Mouse (Mus musculus) hindbrain, embryonic 16.5 days (tissue): ENCODE results near the gene St3gal4. TPM values are rescaled to one million over a fixed set of nuclear protein-coding genes. Genes with fewer than 3 reads are reported as not detected.

Source experiments
- ATAC-seq: fragments of 200-750 bp; cut with Nextera tagmentation; 2 replicates; pipeline ENCODE4 v1.8.0; 2017; ENCODE audit warnings: moderate TSS enrichment, moderate library complexity
- H3K27ac ChIP-seq: fragments of 300-500 bp; sonication (generic); 2 replicates; pipeline ENCODE4 v1.5.1; 2014; ENCODE audit warnings: low read depth, mild to moderate bottlenecking, control low read depth, low read length, moderate library complexity
- H3K27me3 ChIP-seq: fragments of 300-500 bp; sonication (generic); replicated peaks from 2 replicates; pipeline ENCODE4 v1.6.1; 2014; ENCODE audit warnings: low read length; ENCODE audit not compliant: control insufficient read depth, insufficient read depth
- H3K36me3 ChIP-seq: fragments of 300-500 bp; sonication (generic); 2 replicates; pipeline ENCODE4 v1.6.1; 2014; ENCODE audit warnings: mild to moderate bottlenecking, low read length, moderate library complexity, mixed read lengths; ENCODE audit not compliant: control insufficient read depth, insufficient read depth
- H3K4me1 ChIP-seq: fragments of 300-500 bp; sonication (generic); 2 replicates; pipeline ENCODE4 v1.6.1; 2014; ENCODE audit warnings: low read depth, low read length; ENCODE audit not compliant: control insufficient read depth, insufficient read depth
- H3K4me2 ChIP-seq: fragments of 300-500 bp; sonication (generic); 2 replicates; pipeline ENCODE4 v1.6.1; 2014; ENCODE audit warnings: mild to moderate bottlenecking, low read length, control low read depth, moderate library complexity
- H3K4me3 ChIP-seq: fragments of 300-500 bp; sonication (generic); 2 replicates; pipeline ENCODE4 v1.5.1; 2014; ENCODE audit warnings: mild to moderate bottlenecking, low read length, control low read depth, moderate library complexity
- H3K9ac ChIP-seq: fragments of 300-500 bp; sonication (generic); 2 replicates; pipeline ENCODE4 v1.6.1; 2014; ENCODE audit warnings: low read depth, mild to moderate bottlenecking, control low read depth, low read length, moderate library complexity
- H3K9me3 ChIP-seq: fragments of 300-500 bp; sonication (generic); 2 replicates; pipeline ENCODE4 v1.6.1; 2014; ENCODE audit warnings: mild to moderate bottlenecking, low read length, moderate library complexity; ENCODE audit not compliant: control insufficient read depth
- WGBS: fragments of 180-500 bp; shearing (Covaris S2); extraction: QIAGEN DNeasy Blood & Tissue Kit; methylation state at CpG from one replicate; pipeline ENCODE4 v1.1.7; 2014; 5-methylcytosine and 5-hydroxymethylcytosine counted together
- polyA plus RNA-seq: library from polyadenylated mRNA; unstranded; fragments of >200 nt; fragmentation: Nextera tagmentation; extraction: Ambion mirVana; gene quantifications from 2 replicates; pipeline ENCODE4 v1.2.1, GENCODE M21; 2015

Gene St3gal4
- polyA plus RNA-seq, 1 experiment from 2014 or later: 16.1 TPM

DNA sequence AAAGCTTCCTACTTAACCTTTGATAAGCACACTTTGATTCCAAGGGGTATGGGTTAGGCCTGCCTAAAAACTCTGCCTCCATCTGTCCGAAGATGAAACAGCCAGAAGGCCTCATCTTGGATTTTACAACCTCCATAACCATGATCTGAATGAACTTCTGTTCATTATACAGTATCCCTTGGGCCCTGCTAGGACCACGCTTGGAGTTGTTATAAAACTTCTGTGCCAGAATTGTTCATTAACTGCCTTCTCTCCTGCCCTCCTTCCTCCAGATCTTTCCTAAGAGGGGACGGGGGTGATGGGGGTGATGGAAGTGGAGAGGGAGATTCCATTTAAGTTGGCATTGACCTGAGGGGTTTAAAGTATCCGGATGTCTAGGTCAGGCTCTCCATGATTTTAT lies 60.9 kb downstream of the St3gal4 start:
- H3K27ac ChIP-seq: no peak overlapping the region
- no peak overlapping the region for H3K9ac ChIP-seq
- H3K4me3 ChIP-seq: no peak overlapping the region
- H3K27me3 ChIP-seq: no peaks in the 10 kb centered on the region
- H3K4me1 ChIP-seq: no peaks in the 10 kb centered on the region
- ATAC-seq: no peak
- WGBS: 92% methylated on average over 4 of the region's 4 CpGs
- H3K9me3 ChIP-seq: no peaks in the 10 kb centered on the region
- H3K36me3 ChIP-seq: no peaks in the 10 kb centered on the region
- no peak overlapping the region for H3K4me2 ChIP-seq

DNA sequence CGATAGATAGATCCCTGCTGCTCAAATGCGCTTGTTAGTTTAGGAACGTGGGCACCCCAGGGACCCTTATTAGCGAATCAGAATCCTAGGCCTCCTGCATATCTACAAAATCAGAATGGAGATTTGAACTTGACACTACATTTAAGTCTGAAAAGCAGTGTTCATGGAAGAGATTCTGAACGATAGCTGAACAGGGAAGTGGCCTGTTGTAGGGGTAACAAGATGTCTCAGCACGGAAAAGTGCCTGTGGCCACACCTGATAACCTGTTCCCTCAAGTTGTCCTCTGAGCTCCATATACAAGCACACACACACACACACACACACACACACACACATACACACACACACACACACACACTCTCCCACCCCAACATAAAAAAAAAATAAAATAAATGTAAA lies 61.4 kb downstream of the St3gal4 start:
- Histone ChIP-seq H3K36me3 (peaks cover 3% of the 10 kb centered on the region; the same call in 1 of the 2 replicates), H3K27ac (no peak overlapping the region), H3K4me1 (no peaks in the 10 kb centered on the region), H3K9ac (no peak overlapping the region), H3K4me3 (no peak overlapping the region), H3K27me3 (no peaks in the 10 kb centered on the region), H3K9me3 (no peaks in the 10 kb centered on the region), H3K4me2 (no peak overlapping the region)
- WGBS: 86% methylated on average over 6 of the region's 6 CpGs
- no peak for ATAC-seq

DNA sequence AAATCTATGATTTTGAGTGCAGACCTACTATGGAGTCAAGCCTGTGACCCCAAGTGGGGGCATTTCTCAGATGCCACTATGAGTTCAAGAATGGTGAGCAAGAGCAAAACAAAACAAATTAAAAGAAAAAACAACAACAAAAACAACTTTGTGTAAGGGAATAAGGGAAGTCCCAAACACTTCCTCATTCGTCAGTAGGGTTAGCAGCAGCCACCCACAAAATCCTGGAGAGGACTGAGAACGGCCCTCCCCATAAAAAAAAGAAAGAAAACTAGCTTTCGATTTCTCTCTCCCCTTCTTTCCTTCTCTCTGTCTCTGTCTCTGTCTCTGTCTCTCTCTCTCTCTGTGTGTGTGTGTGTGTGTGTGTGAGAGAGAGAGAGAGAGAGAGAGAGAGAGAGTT lies 62.5 kb downstream of the St3gal4 start:
- Histone ChIP-seq H3K9me3 (no peaks in the 10 kb centered on the region), H3K4me3 (no peak overlapping the region), H3K27ac (no peak overlapping the region), H3K4me1 (no peaks in the 10 kb centered on the region), H3K4me2 (no peak overlapping the region), H3K9ac (no peak overlapping the region), H3K27me3 (no peaks in the 10 kb centered on the region), H3K36me3 (peaks cover 3% of the 10 kb centered on the region; the same call in 1 of the 2 replicates)
- no peak for ATAC-seq
- WGBS: 82% methylated on average over 3 of the region's 3 CpGs

DNA sequence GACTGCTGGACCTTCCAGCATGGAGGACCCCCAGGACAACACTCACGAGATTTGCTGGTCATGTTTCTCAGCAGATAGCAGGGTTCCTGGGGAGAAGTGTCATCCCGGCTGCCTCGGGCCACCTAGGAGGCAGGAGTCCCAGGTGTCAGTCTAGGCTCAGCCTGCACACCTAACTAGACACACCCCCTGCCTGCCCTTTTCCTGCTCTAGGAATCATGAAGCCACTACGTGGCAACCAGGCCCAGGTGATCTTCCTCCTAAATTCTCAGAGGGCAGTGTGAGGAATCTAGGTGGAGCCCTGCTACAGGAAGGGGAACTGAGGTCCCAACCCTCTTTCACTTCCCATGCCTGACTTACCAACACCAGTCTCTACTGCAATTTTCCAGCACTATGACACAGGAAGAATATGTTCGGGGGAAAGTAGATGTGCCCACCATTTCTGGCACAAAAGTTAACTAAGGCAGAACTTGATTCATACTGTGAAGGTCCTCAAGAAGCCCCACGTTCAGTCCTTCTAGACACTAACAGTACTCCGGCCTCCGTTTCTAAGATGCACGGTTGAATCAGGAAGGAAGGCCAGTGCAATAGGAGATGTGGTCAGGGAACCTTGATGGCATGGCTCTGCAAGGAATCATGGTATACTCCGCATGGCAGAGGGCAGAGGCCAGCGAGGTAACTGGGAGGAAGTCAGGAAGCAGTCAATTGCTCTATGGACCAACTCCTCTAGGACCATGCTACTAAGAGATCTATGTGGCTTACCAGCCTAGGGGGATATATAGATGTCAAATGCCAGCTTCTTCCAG lies 63.3 kb downstream of the St3gal4 start:
- no peaks in the 10 kb centered on the region for H3K27me3 ChIP-seq

DNA sequence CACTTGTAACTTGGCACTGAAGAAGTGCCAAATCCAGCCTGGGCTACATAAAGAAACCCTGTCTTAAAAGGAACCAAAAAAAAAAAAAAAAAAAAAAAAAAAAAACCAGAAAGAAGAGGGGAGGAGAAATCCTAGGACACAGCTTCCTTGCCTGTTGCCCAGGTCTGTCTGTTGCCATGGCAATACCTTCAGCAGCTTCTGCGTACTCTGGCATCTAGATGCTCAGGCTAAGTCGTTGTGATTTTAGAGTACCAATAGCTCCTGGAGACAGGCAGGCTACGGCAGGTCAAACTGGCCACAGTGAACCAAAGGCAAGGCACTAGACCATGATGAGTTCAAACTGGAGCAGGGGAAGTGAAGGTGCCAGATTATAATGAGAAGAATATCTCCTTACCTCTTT lies 65.4 kb downstream of the St3gal4 start:
- peak; percentile 79 for ATAC-seq
- H3K4me3 ChIP-seq: no peak overlapping the region
- H3K4me2 ChIP-seq: no peak overlapping the region
- H3K4me1 ChIP-seq: no peaks in the 10 kb centered on the region
- H3K9me3 ChIP-seq: no peaks in the 10 kb centered on the region
- H3K9ac ChIP-seq: no peak overlapping the region
- WGBS: 70% methylated on average over 3 of the region's 3 CpGs
- H3K36me3 ChIP-seq: peaks cover 3% of the 10 kb centered on the region; the same call in 1 of the 2 replicates
- no peak overlapping the region for H3K27ac ChIP-seq
- no peaks in the 10 kb centered on the region for H3K27me3 ChIP-seq

More for the DNA sequence above, 63.3 kb downstream of the St3gal4 start:
- no peak overlapping the region for H3K4me2 ChIP-seq
- no peaks in the 10 kb centered on the region for H3K9me3 ChIP-seq
- H3K36me3 ChIP-seq: peaks cover 3% of the 10 kb centered on the region; the same call in 1 of the 2 replicates
- no peaks in the 10 kb centered on the region for H3K4me1 ChIP-seq
- H3K4me3 ChIP-seq: no peak overlapping the region
- 87% methylated on average over 11 of the region's 11 CpGs for WGBS
- H3K9ac ChIP-seq: no peak overlapping the region
- ATAC-seq: no peak
- no peak overlapping the region for H3K27ac ChIP-seq

DNA sequence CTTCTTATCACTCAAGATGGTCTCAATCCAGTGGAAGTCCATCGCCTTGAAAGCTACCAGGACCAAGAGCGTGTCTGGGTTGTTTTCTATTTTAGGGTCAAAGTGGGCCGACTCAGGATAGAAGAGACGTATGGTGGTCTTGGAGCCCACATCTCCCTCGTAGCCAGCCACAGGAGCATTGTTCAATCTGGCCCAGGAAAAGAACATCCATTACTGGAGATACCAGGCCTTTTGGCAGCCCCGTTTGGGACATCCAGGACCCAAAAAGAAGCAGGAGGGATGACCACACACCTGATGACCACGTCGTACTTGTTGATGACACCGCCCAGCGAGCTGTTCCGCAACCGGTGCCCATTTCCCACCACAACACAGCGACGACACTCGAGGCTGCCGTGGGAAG lies 66.0 kb downstream of the St3gal4 start:
- H3K9me3 ChIP-seq: no peaks in the 10 kb centered on the region
- no peaks in the 10 kb centered on the region for H3K4me1 ChIP-seq
- H3K27me3 ChIP-seq: no peaks in the 10 kb centered on the region
- no peak overlapping the region for H3K4me3 ChIP-seq
- no peak overlapping the region for H3K9ac ChIP-seq
- H3K27ac ChIP-seq: no peak overlapping the region
- 94% methylated on average over 16 of the region's 16 CpGs for WGBS
- peaks cover 3% of the 10 kb centered on the region; the same call in 1 of the 2 replicates for H3K36me3 ChIP-seq
- no peak overlapping the region for H3K4me2 ChIP-seq
- ATAC-seq: no peak; the same call in 1 of the 2 replicates

DNA sequence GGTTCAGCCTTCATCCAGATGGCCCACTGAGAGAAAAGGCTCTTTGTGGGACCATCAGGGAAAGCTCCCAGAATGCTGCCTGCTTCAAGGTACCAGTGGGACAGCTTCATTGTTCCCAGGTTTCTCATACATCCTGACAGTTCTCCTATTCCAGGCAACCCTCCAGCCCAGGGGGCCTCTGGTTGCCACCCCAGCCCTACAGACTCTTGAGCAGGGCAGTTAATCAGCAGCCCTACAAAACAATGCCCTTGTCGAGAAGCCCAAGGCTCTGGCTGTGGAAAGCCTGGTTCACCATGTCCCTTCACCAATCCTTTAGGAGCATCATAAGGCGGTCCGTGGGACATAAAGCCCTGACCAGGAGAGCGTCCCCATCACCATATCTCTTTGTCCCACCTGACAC lies 66.4 kb downstream of the St3gal4 start:
- no peak for ATAC-seq
- Histone ChIP-seq H3K4me1 (no peaks in the 10 kb centered on the region), H3K27me3 (no peaks in the 10 kb centered on the region), H3K4me2 (no peak overlapping the region), H3K9me3 (no peaks in the 10 kb centered on the region), H3K36me3 (peaks cover 3% of the 10 kb centered on the region; the same call in 1 of the 2 replicates), H3K27ac (no peak overlapping the region), H3K4me3 (no peak overlapping the region), H3K9ac (no peak overlapping the region)
- 88% methylated on average over 4 of the region's 4 CpGs for WGBS

DNA sequence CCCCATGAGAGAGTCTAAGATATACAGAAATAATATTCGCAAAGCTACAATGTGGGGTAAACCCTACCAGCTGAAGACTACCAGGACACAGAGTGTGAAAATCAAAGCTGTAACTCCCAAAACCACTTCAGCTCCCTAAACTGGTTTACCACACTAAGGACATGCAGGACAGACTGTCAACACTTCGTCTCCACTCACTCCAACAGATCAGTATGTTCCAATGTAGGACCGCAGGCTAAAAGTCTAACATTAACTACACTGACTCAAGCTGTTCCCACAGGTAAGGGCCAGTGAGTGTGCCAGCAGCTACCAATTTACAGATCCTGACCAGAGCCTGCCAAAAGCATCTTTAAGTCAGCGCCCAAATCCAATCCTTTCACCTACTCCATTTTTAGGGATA lies 67.4 kb downstream of the St3gal4 start:
- no peak overlapping the region for H3K9ac ChIP-seq
- H3K36me3 ChIP-seq: peaks cover 3% of the 10 kb centered on the region; the same call in 1 of the 2 replicates
- 98% methylated on average over 4 of the region's 4 CpGs for WGBS
- H3K4me1 ChIP-seq: no peaks in the 10 kb centered on the region
- ATAC-seq: no peak
- H3K27me3 ChIP-seq: no peaks in the 10 kb centered on the region
- no peak overlapping the region for H3K4me3 ChIP-seq
- H3K4me2 ChIP-seq: no peak overlapping the region
- no peak overlapping the region for H3K27ac ChIP-seq
- H3K9me3 ChIP-seq: no peaks in the 10 kb centered on the region

DNA sequence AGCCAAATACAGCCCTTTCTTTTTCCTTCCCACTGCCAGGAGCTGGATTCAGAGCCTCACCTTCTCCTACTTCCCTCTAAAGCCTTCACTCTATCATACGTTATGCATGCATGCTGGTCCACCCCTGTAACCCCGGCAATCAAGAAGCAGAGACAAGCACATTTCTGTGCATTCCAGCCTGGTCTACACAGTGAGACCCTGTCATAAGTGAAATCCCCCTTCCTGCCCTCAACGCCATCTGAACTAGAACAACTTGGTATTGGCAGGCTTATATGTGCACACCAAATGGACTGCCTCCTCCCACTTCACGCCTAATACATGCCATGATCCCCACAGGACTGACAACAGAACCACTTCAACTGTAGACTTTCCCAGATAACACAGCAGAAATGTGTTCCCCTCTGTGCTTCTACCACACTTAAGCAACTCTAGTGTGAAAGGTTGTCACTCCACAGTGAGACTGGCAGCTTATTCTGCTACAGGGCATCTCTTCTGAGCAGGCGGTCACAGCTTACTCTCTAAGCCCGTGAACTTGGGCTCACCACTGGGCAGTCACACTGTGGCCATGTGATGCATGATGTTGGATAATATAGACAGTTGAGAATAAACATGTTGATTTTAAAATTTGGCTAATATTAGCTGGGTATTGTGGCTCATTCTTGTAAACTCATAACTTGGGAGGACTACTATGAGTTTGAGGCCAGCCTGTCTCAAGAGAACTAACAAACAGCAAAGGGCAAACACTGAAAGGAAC lies 68.2 kb downstream of the St3gal4 start:
- H3K4me2 ChIP-seq: no peak overlapping the region
- H3K9me3 ChIP-seq: no peaks in the 10 kb centered on the region
- H3K9ac ChIP-seq: no peak overlapping the region
- ATAC-seq: no peak
- 0 out of 2 replicates have a peak, but pooled peaks cover 2% of the 10 kb centered on the region for H3K4me1 ChIP-seq
- no peaks in the 10 kb centered on the region for H3K27me3 ChIP-seq
- 93% methylated on average over 6 of the region's 6 CpGs for WGBS
- no peak overlapping the region for H3K27ac ChIP-seq
- peaks cover 3% of the 10 kb centered on the region; the same call in 1 of the 2 replicates for H3K36me3 ChIP-seq
- no peak overlapping the region for H3K4me3 ChIP-seq
